Mouse (Mus musculus) forelimb bud, embryonic 11.5 days (tissue): Measurements from ENCODE around the gene Nrxn1.
"Not testable (repeated sequence)": the region's sequence is repeated elsewhere in the genome, so short reads cannot be mapped to it uniquely, and the experiment has no call there.

ENCODE experiments used
- DNase-seq: peaks from one replicate; pipeline ENCODE4 v3.0.0-alpha.2; 2012; ENCODE audit warnings: low read depth, low spot score

Nrxn1 gene

GRCm38 (mm10) chr17:90583826-90584534, 508.9 kb downstream of the Nrxn1 start:
- no peak for DNase-seq

GRCm38 (mm10) chr17:90583196-90583595, 509.7 kb downstream of the Nrxn1 start:
- DNase-seq = no peak

- DNase-seq = no peak
Measured at GRCm38 (mm10) chr17:90569877-90570276, 523.0 kb downstream of the Nrxn1 start.

- DNase-seq = no peak
Measured at GRCm38 (mm10) chr17:90565186-90565585, 527.7 kb downstream of the Nrxn1 start.

GRCm38 (mm10) chr17:90556376-90556775, 536.5 kb downstream of the Nrxn1 start:
- DNase-seq = no peak

- no peak for DNase-seq
Measured at GRCm38 (mm10) chr17:90550415-90550814, 542.5 kb downstream of the Nrxn1 start.

GRCm38 (mm10) chr17:90546806-90547205, 546.1 kb downstream of the Nrxn1 start:
- no peak for DNase-seq

- no peak for DNase-seq
Measured at GRCm38 (mm10) chr17:90544639-90545259, 548.1 kb downstream of the Nrxn1 start.

- DNase-seq = no peak
Measured at GRCm38 (mm10) chr17:90543986-90544638, 548.8 kb downstream of the Nrxn1 start.

GRCm38 (mm10) chr17:90531443-90531842, 561.4 kb downstream of the Nrxn1 start:
- DNase-seq = no peak

GRCm38 (mm10) chr17:90506026-90506425, 586.8 kb downstream of the Nrxn1 start:
- no peak for DNase-seq

GRCm38 (mm10) chr17:90503999-90504398, 588.9 kb downstream of the Nrxn1 start:
- DNase-seq = not testable (repeated sequence)

- peak; percentile 54 for DNase-seq
Measured at GRCm38 (mm10) chr17:90501023-90501675, 591.7 kb downstream of the Nrxn1 start.

GRCm38 (mm10) chr17:90479531-90480250, 613.2 kb downstream of the Nrxn1 start:
- no peak for DNase-seq

- DNase-seq = no peak
Measured at GRCm38 (mm10) chr17:90456748-90457147, 636.1 kb downstream of the Nrxn1 start.

- DNase-seq = peak; percentile 54
Measured at GRCm38 (mm10) chr17:90455904-90456303, 637.0 kb downstream of the Nrxn1 start.

- DNase-seq = peak; percentile 31
Measured at GRCm38 (mm10) chr17:90455409-90455775, 637.5 kb downstream of the Nrxn1 start.

- DNase-seq = peak; percentile 17
Measured at GRCm38 (mm10) chr17:90454738-90455408, 638.0 kb downstream of the Nrxn1 start.

- no peak for DNase-seq
Measured at GRCm38 (mm10) chr17:90454356-90454737, 638.5 kb downstream of the Nrxn1 start.

GRCm38 (mm10) chr17:90453280-90453679, 639.6 kb downstream of the Nrxn1 start:
- no peak for DNase-seq

GRCm38 (mm10) chr17:90452770-90453169, 640.1 kb downstream of the Nrxn1 start:
- DNase-seq = no peak
